Mouse (Mus musculus): ENCODE results near the gene Olfr701. TPM values are rescaled to one million over a fixed set of nuclear protein-coding genes. Genes with fewer than 3 reads are reported as not detected.

The Olfr701 gene
- polyA plus RNA-seq (2014; fragmentation: Illumina TruSeq; extraction: RNeasy Lipid Tissue Mini Kit (QIAGEN cat#74804)), result 0.14 TPM

DNA sequence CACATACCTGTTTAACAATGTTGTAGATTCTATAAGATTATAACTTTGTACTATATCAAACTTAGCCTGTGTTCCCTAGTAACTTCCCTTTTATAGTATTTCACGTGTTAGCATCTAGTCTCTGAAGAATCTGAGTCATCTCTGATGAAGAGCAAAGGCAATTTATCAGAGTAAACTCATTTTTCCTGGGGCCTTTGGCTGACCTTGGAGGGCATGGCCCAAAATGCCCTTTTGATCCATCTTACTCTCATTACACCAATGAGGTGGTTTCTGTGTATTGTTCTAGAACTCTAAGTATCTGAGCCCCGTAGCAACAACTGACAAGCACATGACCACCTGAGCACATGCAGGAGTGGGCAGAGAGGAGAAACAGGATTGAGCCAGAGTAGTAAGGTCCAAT lies at the start of gene Olfr701:
Gene Olfr701 (plus strand): TSS at position 301 of the 400 bp plus-strand sequence.

DNA sequence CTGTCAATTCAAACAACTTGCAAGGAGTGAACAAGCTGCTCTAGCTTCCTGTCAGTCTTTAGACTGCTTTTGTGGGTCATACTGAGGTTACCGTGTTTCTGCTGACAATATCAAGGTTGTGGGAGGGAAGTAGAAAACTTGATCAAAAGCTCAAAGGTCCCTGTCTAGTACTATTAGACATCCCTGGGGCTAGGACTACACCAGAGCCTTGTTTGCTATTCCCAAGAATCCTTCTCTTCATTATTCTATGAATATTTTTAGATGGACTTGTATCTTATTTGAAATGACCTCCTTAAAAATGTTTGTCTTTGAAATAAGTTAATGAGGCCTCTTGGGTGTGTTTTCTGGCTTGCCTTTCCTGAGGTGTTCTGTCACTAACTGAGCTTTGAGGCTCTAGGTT lies 20.8 kb upstream of the Olfr701 start, which contains the start of gene Olfr699:
Gene Olfr699 (minus strand): TSS at position 101 of the 400 bp plus-strand sequence.

DNA sequence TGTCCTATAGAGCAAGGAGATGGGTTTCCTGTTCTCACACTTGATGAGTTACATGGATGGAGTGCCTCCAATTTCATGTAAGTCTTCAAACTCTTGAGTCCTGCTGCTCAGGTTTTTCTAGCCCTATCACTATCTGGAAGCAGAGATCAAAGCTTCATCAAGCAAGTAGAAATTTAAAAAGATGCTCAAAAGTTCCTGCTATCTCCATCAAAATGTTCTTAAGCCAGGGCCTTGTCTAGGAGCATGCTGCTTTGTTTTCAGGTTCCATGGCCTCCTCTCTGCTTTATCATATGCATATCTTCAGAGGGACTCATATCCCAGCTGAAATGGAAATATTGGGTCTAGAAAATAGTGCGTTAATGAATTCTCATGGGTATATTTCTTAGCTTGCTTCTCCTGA lies 5.2 kb upstream of the Olfr701 start, which contains the start of gene Olfr700:
Gene Olfr700 (minus strand): TSS at position 101 of the 400 bp plus-strand sequence.

DNA sequence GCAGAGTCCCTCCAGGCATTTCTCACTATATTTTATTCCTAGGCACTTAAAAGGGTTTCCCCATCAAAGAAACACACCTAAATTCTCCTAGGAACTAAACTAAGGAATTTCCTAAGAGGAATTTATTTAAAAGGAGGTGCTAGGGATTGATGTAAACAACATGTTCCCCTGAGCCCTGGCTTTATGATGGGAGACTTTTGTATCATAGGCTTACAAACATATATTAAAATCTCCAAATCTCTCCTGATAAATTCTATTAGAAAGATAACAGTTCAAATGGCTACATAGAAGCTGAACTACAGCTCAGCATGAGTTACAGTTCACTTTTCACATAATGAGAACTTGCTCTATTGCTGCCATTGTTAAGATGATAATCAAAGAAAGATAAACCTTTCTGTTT lies 19.9 kb downstream of the Olfr701 start, which contains the start of gene Olfr702:
Gene Olfr702 (minus strand): TSS at position 101 of the 400 bp plus-strand sequence.

DNA sequence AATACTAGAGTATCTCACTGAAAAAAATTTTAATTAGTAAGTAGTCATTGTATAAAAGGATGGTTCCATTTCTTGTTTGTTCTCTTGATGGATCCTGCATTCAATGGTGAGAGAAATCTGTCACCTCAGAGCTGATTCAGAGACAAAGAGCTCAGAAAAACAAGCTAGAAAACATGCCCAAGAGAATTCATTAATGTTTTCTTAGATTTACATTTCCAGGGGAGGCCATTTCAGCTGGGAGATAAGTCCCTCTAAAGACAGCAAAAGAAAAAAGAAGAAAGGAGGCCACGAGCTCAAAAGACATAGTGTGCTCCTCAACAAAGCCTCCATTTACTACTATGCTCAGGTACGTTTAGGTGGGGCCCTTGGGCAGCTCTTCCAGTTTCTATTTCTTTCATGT lies 29.1 kb downstream of the Olfr701 start, which contains the start of gene Olfr703:
Gene Olfr703 (plus strand): TSS at position 301 of the 400 bp plus-strand sequence.

DNA sequence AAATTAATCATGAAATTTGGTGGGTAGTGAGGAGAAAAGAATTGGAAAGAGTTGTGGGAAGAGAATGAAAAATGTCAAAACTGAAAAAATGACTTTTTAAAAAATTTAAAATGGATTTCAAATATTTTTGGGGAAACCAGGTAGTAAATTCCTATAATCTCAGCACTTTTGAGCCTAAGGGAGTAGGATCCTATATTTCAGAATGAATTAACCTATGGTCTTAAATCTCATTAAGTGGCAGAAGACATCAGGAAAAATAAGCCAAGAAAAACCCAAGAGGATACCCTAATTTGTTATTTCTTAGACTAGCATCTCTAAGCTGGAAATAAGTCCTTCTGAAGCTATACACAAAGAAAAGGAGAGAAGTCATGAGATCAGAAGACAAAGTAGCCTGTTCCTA lies 49.0 kb downstream of the Olfr701 start, which contains the start of gene Olfr704:
Gene Olfr704 (plus strand): TSS at position 301 of the 400 bp plus-strand sequence.

Other genes with a start within 250 kb of the Olfr701 start
- gene Olfr693, start 133.5 kb upstream of the Olfr701 start, polyA plus RNA-seq (2014; fragmentation: Illumina TruSeq; extraction: RNeasy Lipid Tissue Mini Kit (QIAGEN cat#74804)), result not detected
- gene Olfr694, start 122.3 kb upstream of the Olfr701 start, polyA plus RNA-seq (2014; fragmentation: Illumina TruSeq; extraction: RNeasy Lipid Tissue Mini Kit (QIAGEN cat#74804)), result not detected
- gene Olfr695, start 97.7 kb upstream of the Olfr701 start, polyA plus RNA-seq (2014; fragmentation: Illumina TruSeq; extraction: RNeasy Lipid Tissue Mini Kit (QIAGEN cat#74804)), result not detected
- not detected for gene Olfr697, start 71.7 kb upstream of the Olfr701 start, polyA plus RNA-seq (2014; fragmentation: Illumina TruSeq; extraction: RNeasy Lipid Tissue Mini Kit (QIAGEN cat#74804))
- not detected for gene Olfr698, start 58.7 kb upstream of the Olfr701 start, polyA plus RNA-seq (2014; fragmentation: Illumina TruSeq; extraction: RNeasy Lipid Tissue Mini Kit (QIAGEN cat#74804))
- gene Olfr699, start 20.9 kb upstream of the Olfr701 start, polyA plus RNA-seq (2014; fragmentation: Illumina TruSeq; extraction: RNeasy Lipid Tissue Mini Kit (QIAGEN cat#74804)), result not detected
- gene Olfr700, start 5.3 kb upstream of the Olfr701 start, polyA plus RNA-seq (2014; fragmentation: Illumina TruSeq; extraction: RNeasy Lipid Tissue Mini Kit (QIAGEN cat#74804)), result not detected
- gene Olfr702, start 19.8 kb downstream of the Olfr701 start, polyA plus RNA-seq (2014; fragmentation: Illumina TruSeq; extraction: RNeasy Lipid Tissue Mini Kit (QIAGEN cat#74804)), result not detected
- not detected for gene Olfr703, start 29.2 kb downstream of the Olfr701 start, polyA plus RNA-seq (2014; fragmentation: Illumina TruSeq; extraction: RNeasy Lipid Tissue Mini Kit (QIAGEN cat#74804))
- gene Olfr704, start 49.1 kb downstream of the Olfr701 start, polyA plus RNA-seq (2014; fragmentation: Illumina TruSeq; extraction: RNeasy Lipid Tissue Mini Kit (QIAGEN cat#74804)), result not detected
- gene Olfr705, start 62.8 kb downstream of the Olfr701 start, polyA plus RNA-seq (2014; fragmentation: Illumina TruSeq; extraction: RNeasy Lipid Tissue Mini Kit (QIAGEN cat#74804)), result not detected
- gene Olfr706, start 74.0 kb downstream of the Olfr701 start, polyA plus RNA-seq (2014; fragmentation: Illumina TruSeq; extraction: RNeasy Lipid Tissue Mini Kit (QIAGEN cat#74804)), result not detected
- gene Olfr707, start 87.1 kb downstream of the Olfr701 start, polyA plus RNA-seq (2014; fragmentation: Illumina TruSeq; extraction: RNeasy Lipid Tissue Mini Kit (QIAGEN cat#74804)), result not detected
- not detected for gene Olfr1532-ps1, start 93.9 kb downstream of the Olfr701 start, polyA plus RNA-seq (2014; fragmentation: Illumina TruSeq; extraction: RNeasy Lipid Tissue Mini Kit (QIAGEN cat#74804))
- gene Olfr709-ps1, start 118.1 kb downstream of the Olfr701 start, polyA plus RNA-seq (2014; fragmentation: Illumina TruSeq; extraction: RNeasy Lipid Tissue Mini Kit (QIAGEN cat#74804)), result not detected
- gene Olfr710, start 134.2 kb downstream of the Olfr701 start, polyA plus RNA-seq (2014; fragmentation: Illumina TruSeq; extraction: RNeasy Lipid Tissue Mini Kit (QIAGEN cat#74804)), result not detected
- not detected for gene Olfr6, start 149.8 kb downstream of the Olfr701 start, polyA plus RNA-seq (2014; fragmentation: Illumina TruSeq; extraction: RNeasy Lipid Tissue Mini Kit (QIAGEN cat#74804))
- gene Olfr711, start 161.3 kb downstream of the Olfr701 start, polyA plus RNA-seq (2014; fragmentation: Illumina TruSeq; extraction: RNeasy Lipid Tissue Mini Kit (QIAGEN cat#74804)), result not detected
- gene Olfr2, start 191.9 kb downstream of the Olfr701 start, polyA plus RNA-seq (2014; fragmentation: Illumina TruSeq; extraction: RNeasy Lipid Tissue Mini Kit (QIAGEN cat#74804)), result not detected
- gene Olfr713, start 217.0 kb downstream of the Olfr701 start, polyA plus RNA-seq (2014; fragmentation: Illumina TruSeq; extraction: RNeasy Lipid Tissue Mini Kit (QIAGEN cat#74804)), result not detected